ENCODE assay signal across 8 mouse cellular contexts in the genomic region with DNA sequence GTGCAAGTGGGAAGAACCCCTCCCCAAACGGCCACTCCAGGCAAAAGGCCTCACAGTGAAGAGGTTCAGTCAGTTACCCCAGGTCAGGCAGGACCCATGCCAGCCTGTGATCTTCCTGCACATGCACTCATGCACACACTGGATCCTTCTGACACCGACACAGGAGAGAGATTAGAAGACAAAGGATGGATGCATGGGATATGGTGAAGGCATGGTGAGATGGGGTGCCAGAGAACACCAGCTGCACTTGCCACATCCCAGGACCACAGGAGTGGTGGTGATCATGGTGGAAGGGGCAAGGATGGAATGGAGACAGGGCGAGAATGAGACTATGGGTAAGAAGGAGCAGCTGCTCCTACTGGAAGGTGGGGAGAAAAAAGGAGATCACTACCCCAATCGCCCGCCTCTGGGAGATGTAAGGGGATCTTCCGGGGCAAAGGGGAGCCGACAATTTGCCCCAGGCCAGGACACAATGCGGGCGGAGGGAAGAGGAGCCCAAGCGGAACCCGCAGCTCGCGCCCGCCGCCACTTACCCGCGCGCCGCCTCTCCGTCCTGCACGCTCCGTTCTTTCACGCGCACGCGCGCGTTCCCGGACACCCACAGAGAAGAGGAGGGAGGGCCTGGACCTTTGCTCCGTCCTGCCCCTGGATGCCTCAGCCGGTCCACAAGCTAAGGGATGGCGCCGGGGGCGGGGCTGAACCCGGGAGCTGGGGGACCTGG. TPM values are rescaled to one million over a fixed set of nuclear protein-coding genes. Genes with fewer than 3 reads are reported as not detected.
DNase-seq lines count a peak whose midpoint lies in the region; ATAC-seq and TF ChIP-seq lines count a peak whose summit lies in the region.

No protein-coding gene starts in this region.

- H3K9me3 ChIP-seq in heart, embryonic 13.5 days: no peaks in the 10 kb centered on the region
- H3K9me3 ChIP-seq in kidney, embryonic 16.5 days (ENCODE audit: low read length): no peaks in the 10 kb centered on the region
- no peaks in the 10 kb centered on the region for H3K9me3 ChIP-seq in limb, embryonic 15.5 days
- no peaks in the 10 kb centered on the region for H3K9me3 ChIP-seq in midbrain, embryonic 16.5 days (replicated peaks; ENCODE audit: control insufficient read depth, low read length, poor library complexity, severe bottlenecking)

- H3K9ac ChIP-seq in heart, embryonic 13.5 days: peak overlapping the region; percentile 80
- H3K9ac ChIP-seq in kidney, embryonic 16.5 days (replicated peaks; ENCODE audit: low read length): peak overlapping the region; percentile 64
- peak overlapping the region; percentile 35 for H3K9ac ChIP-seq in limb, embryonic 15.5 days
- H3K9ac ChIP-seq in midbrain, embryonic 16.5 days (ENCODE audit: low read depth, low read length): peak overlapping the region; percentile 88

- no peaks in the 10 kb centered on the region; the same call in 1 of the 2 replicates for H3K27me3 ChIP-seq in heart, embryonic 13.5 days (replicated peaks)
- no peaks in the 10 kb centered on the region for H3K27me3 ChIP-seq in kidney, embryonic 16.5 days (ENCODE audit: insufficient read depth, low read length)
- H3K27me3 ChIP-seq in limb, embryonic 15.5 days: no peaks in the 10 kb centered on the region
- H3K27me3 ChIP-seq in midbrain, embryonic 16.5 days (ENCODE audit: control insufficient read depth, insufficient read depth, low read depth, low read length): no peaks in the 10 kb centered on the region

- 2% methylated on average over 35 of the region's 35 CpGs for WGBS in bone marrow, adult 2 months
- 3% methylated on average over 35 of the region's 35 CpGs for WGBS in heart, embryonic 13.5 days
- 1% methylated on average over 35 of the region's 35 CpGs for WGBS in kidney, embryonic 16.5 days
- WGBS in limb, embryonic 15.5 days: 1% methylated on average over 35 of the region's 35 CpGs
- 1% methylated on average over 35 of the region's 35 CpGs for WGBS in midbrain, embryonic 16.5 days

- peak overlapping the region; percentile 86 for H3K27ac ChIP-seq in bone marrow, adult 2 months (ENCODE audit: control insufficient read depth, insufficient read depth, low read depth, low read length, poor library complexity)
- H3K27ac ChIP-seq in heart, embryonic 13.5 days (replicated peaks): no peak overlapping the region
- H3K27ac ChIP-seq in kidney, embryonic 16.5 days (ENCODE audit: low read length): 0 out of 2 replicates have a peak overlapping the region, but pooled peaks have one; percentile 12
- 0 out of 2 replicates have a peak overlapping the region, but pooled peaks have one; percentile 11 for H3K27ac ChIP-seq in limb, embryonic 15.5 days
- H3K27ac ChIP-seq in midbrain, embryonic 16.5 days (ENCODE audit: low read length): peak overlapping the region; percentile 88

- H3K36me3 ChIP-seq in heart, embryonic 13.5 days: no peaks in the 10 kb centered on the region
- H3K36me3 ChIP-seq in kidney, embryonic 16.5 days (ENCODE audit: insufficient read depth, low read length): no peaks in the 10 kb centered on the region
- H3K36me3 ChIP-seq in limb, embryonic 15.5 days: no peaks in the 10 kb centered on the region
- H3K36me3 ChIP-seq in midbrain, embryonic 16.5 days (ENCODE audit: control insufficient read depth, insufficient read depth, low read length): no peaks in the 10 kb centered on the region

- peak; percentile 61; the same call in 1 of the 2 replicates for ATAC-seq in heart, embryonic 13.5 days (ENCODE audit: extremely low read depth, insufficient number of reproducible peaks, low FRiP score, low TSS enrichment)
- peak; percentile 94 for ATAC-seq in kidney, embryonic 16.5 days (ENCODE audit: low FRiP score, low TSS enrichment)
- peak; percentile 79 for ATAC-seq in limb, embryonic 15.5 days (ENCODE audit: insufficient number of reproducible peaks, low FRiP score, low TSS enrichment, low read depth)
- peak; percentile 92 for ATAC-seq in midbrain, embryonic 16.5 days

- peak; percentile 32; the same call in 1 of the 2 replicates for TF ChIP-seq POLR2A in bone marrow, adult 2 months (IDR thresholded peaks at IDR 0.05; ENCODE audit: borderline replicate concordance, control insufficient read depth, low read depth, low read length)

- H3K4me3 ChIP-seq in bone marrow, adult 2 months (replicated peaks; ENCODE audit: control insufficient read depth, low read depth, low read length): peak overlapping the region; percentile 93
- H3K4me3 ChIP-seq in heart, embryonic 13.5 days: peak overlapping the region; percentile 62
- peak overlapping the region; percentile 59 for H3K4me3 ChIP-seq in kidney, embryonic 16.5 days (ENCODE audit: low read length)
- peak overlapping the region; percentile 51 for H3K4me3 ChIP-seq in limb, embryonic 15.5 days
- H3K4me3 ChIP-seq in midbrain, embryonic 16.5 days (ENCODE audit: low read depth, low read length): peak overlapping the region; percentile 58

- peak; percentile 91 for DNase-seq in 3134 (ENCODE audit: extremely low read depth, insufficient read length, low spot score)
- DNase-seq in fibroblast of lung, adult 2 months (ENCODE audit: low read depth): peak; percentile 37
- DNase-seq in spleen, postnatal 10 days (ENCODE audit: low spot score in 2 of 2): peak; percentile 24 to 73

- TF ChIP-seq CTCF in bone marrow, adult 2 months (IDR thresholded peaks at IDR 0.05; ENCODE audit: control insufficient read depth, insufficient read depth, low read length): no peak

- peak overlapping the region; percentile 76 for H3K4me2 ChIP-seq in heart, embryonic 13.5 days
- peak overlapping the region; percentile 77 for H3K4me2 ChIP-seq in kidney, embryonic 16.5 days (replicated peaks; ENCODE audit: low read depth, low read length)
- peak overlapping the region; percentile 76 for H3K4me2 ChIP-seq in limb, embryonic 15.5 days
- H3K4me2 ChIP-seq in midbrain, embryonic 16.5 days (ENCODE audit: low read length): peak overlapping the region; percentile 83

- H3K4me1 ChIP-seq in bone marrow, adult 2 months (ENCODE audit: control insufficient read depth, insufficient read depth, low read length): peaks cover 2% of the 10 kb centered on the region; the same call in 1 of the 2 replicates
- peaks cover 10% of the 10 kb centered on the region for H3K4me1 ChIP-seq in heart, embryonic 13.5 days
- H3K4me1 ChIP-seq in kidney, embryonic 16.5 days (ENCODE audit: insufficient read depth, low read length): peaks cover 14% of the 10 kb centered on the region
- H3K4me1 ChIP-seq in limb, embryonic 15.5 days: peaks cover 13% of the 10 kb centered on the region
- H3K4me1 ChIP-seq in midbrain, embryonic 16.5 days (ENCODE audit: control insufficient read depth, insufficient read depth, low read length): peaks cover 22% of the 10 kb centered on the region

RNA-seq across cellular contexts. Expression of gene Gsdme, which starts 2.3 kb away (rescaled TPM):
- polyA plus RNA-seq in bone marrow, adult 2 months (2011; ENCODE audit: insufficient read depth, insufficient read length, low replicate concordance, missing spikeins): 4.7 and 16.1 TPM in 2 replicates
- polyA plus RNA-seq in heart, embryonic 13.5 days (2015; fragmentation: Nextera tagmentation; extraction: Ambion mirVana): 32.9 and 34.6 TPM in 2 replicates
- polyA plus RNA-seq in kidney, embryonic 16.5 days (2015; fragmentation: Nextera tagmentation; extraction: Ambion mirVana): 55.3 and 58.0 TPM in 2 replicates
- polyA plus RNA-seq in limb, embryonic 15.5 days (2015; fragmentation: Nextera tagmentation; extraction: Ambion mirVana): 30.7 and 31.3 TPM in 2 replicates
- polyA plus RNA-seq in midbrain, embryonic 16.5 days (2015; fragmentation: Nextera tagmentation; extraction: Ambion mirVana): 89.6 and 96.4 TPM in 2 replicates

Comparison
In these comparisons a context has a peak if more than half of its experiments do, and no peak if none do; other contexts are left out.
1. DNase-seq: peak in every context shown above with its lines; median percentile 91 in 3134; 48 in spleen, postnatal 10 days; 37 in fibroblast of lung, adult 2 months.
2. H3K9ac ChIP-seq: peak in every context shown above with its lines; median percentile 88 in midbrain, embryonic 16.5 days; 80 in heart, embryonic 13.5 days; 64 in kidney, embryonic 16.5 days; 35 in limb, embryonic 15.5 days.